Mouse (Mus musculus) megakaryocyte, embryonic 14.5 days (primary cell): ENCODE data around the gene Rnd2.

Experiments
- FLI1 ChIP-seq: IDR thresholded peaks from 2 replicates; pipeline ENCODE4 v1.6.1; 2012; ENCODE audit warnings: low read length, inconsistent platforms, mixed read lengths
- GATA1 ChIP-seq: IDR thresholded peaks from 3 replicates; pipeline ENCODE4 v1.6.1; 2012; ENCODE audit warnings: mixed read lengths, low read length, inconsistent platforms, borderline replicate concordance

DNA sequence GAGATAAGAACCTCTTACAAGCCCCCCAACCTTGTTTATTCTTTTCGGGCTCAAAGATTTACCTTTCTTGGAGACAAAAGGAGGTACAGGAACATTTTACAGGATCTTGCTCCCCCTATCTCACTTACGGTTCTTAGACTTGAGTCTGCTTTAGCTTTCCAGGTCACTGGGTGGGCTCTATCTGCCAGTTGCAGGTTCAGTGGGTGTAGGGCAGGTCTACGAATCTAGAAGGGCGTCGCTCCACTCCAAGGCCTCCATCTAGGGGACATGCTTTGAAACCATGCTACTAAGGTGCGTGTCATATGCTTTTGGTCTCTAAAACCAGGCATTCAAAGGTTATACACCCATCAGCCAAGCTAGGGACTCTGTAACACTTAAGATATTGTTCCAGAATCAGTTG, 19.4 kb downstream of the Rnd2 start:
- TF ChIP-seq GATA1 (no peak), FLI1 (no peak)
